Mouse (Mus musculus) frontal cortex, postnatal 14 days (tissue): Measurements from ENCODE around the gene Tec.

Experiments
- DNase-seq, 2 experiments: peaks; one replicate each; pipeline ENCODE4 v3.0.0; 2022; ENCODE audit warnings: low spot score in 2 of 2

Gene Tec

GRCm38 (mm10) chr5:72868091-72868875, at the start of gene Tec:
Gene Tec (minus strand): TSS chr5:72868483.
- peak; percentile 44 to 80 for DNase-seq

DNA sequence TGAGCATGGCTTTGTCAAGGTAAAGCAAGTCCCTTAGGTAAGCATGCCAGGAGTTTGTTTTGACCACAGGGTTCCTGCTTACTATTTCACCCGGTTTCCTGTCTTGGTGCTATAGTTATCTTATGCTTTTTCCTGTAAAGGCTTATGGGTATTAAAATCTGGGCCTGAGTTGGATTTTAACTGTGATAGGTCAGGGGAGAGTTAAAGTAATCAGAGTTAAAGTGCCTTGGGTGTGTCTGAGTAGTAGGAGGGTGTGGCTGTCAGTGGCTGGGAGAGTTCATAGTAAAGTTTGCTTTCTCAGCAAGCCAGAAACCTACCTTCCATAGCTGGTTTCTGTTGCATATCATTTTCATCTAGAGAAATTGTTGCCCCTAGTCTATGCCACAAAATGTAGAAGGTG, 48.6 kb upstream of the Tec start:
- no peak for DNase-seq

GRCm38 (mm10) chr5:72916048-72916447, 47.8 kb upstream of the Tec start:
- DNase-seq, result no peak

DNA sequence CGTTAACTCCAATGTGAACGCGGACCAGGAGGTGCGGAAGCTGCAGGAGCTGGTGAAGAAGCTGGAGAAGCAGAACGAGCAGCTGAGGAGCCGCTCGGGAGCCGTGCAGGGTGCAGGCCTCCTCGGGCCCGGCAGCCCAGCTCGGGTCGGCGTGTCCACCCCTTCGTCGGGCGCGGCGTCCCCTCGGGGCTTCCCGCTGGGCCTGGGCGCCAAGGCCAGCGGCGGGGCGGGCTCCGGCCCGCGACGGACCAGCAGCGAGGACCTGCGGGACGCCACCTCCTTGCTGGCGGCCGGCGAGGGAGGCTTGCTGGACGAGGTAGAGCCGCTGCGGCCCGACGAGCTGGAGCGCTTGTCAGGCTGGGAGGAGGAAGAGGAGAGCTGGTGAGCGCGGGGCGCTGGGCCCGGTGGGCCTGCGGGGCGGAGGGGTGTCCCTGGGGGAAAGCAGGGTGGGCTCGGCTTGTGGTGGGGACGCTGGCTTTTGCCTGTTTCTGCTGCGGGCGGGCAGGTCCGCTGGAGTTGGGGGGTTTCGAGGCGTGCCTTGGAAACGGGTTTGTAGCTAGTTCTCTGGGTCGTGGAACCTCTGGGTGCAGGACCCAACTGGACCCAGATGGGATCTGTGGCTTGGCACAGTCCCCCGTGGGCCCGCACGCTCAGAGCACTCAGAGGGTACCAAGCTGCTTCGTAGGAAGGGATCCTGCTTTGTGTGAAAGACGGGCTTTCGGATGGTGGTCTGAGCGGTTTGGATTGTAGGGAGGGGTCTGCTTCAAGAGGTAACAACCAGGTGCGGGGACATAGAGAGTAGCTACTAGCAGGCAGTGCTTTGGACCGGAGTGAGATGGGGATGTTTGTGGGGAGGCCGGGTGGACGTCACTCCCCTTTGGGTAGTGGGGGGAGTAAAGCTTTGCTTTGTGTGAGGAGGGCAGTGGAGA, 46.6 kb upstream of the Tec start:
- DNase-seq, result peak; percentile 10 to 31

GRCm38 (mm10) chr5:72913648-72914557, 45.6 kb upstream of the Tec start, which contains the start of gene Slain2:
Gene Slain2 (plus strand): TSS chr5:72914304.
- DNase-seq, result peak; percentile 85 to 92

GRCm38 (mm10) chr5:72911284-72911683, 43.0 kb upstream of the Tec start:
- DNase-seq, result no peak

- no peak for DNase-seq
These were observed 42.1 kb upstream of the Tec start for GRCm38 (mm10) chr5:72910373-72910772.

- DNase-seq, result no peak
These were observed 41.1 kb upstream of the Tec start for GRCm38 (mm10) chr5:72909363-72909762.

DNA sequence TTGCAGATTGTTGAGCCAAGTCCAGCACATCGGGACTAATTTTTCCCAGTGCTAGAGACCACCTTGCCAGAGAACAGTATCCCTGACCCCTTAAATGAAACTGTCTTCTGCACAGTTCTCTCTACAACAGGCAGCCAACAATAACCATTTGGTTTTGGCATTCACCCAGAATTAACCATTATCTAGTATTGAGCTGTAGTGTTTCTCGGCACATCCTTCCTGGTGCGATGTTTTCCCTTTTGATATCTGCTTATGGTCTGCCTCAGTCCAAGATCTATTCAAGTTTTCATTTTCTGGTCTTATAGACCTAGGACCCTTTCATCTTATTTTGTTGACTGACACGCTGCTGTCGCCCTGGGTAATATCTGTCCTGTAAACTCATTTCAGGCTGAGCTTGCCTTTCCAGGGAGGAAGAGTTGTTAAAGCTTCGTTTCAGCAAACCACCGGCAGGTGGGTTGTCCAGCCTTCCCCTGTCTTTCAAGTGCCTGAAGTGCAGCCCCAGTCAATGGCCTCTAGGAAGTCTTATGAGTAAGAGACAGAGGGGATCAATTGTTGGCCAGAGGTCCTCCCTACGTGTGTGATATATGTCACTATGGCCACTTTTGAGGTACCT, 40.1 kb upstream of the Tec start:
- DNase-seq, result no peak

GRCm38 (mm10) chr5:72907402-72907801, 39.1 kb upstream of the Tec start:
- no peak for DNase-seq

- DNase-seq, result no peak
These were observed 36.9 kb upstream of the Tec start for GRCm38 (mm10) chr5:72904903-72905790.

DNA sequence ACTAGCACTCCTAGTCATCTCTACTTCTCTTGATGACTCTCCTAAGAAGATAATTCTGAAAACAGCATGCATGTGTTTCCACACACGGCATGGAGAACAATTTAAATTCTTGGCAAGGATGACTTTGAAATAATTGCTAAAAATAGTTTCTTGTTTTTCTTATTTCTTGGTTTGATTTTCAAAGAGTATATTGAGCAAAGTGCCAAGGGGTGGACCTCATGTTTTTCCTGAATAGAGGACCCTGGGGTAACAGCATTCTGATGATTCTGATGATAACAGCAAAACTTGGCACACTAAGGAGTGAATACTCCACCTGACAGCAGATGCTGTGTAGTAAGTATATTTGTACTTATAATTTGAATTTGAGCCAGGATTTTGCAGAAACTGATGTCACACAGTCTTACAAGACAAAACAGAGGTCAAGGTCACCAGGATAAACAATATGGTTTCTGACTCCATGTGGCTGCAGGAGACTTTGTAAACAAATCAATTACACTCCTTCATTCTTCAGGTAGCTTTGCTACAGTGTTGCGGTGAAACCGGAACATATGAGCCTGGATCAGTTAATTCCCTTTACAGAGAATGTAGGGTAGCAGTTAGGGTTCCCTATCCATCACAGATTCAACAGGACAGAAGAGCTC, 34.7 kb upstream of the Tec start:
- no peak for DNase-seq

- DNase-seq, result no peak
These were observed 34.0 kb upstream of the Tec start for GRCm38 (mm10) chr5:72902312-72902711.

- no peak for DNase-seq
These were observed 33.6 kb upstream of the Tec start for GRCm38 (mm10) chr5:72901866-72902265.

GRCm38 (mm10) chr5:72899255-72899654, 31.0 kb upstream of the Tec start:
- no peak for DNase-seq

GRCm38 (mm10) chr5:72897998-72898397, 29.7 kb upstream of the Tec start:
- no peak for DNase-seq

- no peak for DNase-seq
These were observed 28.4 kb upstream of the Tec start for GRCm38 (mm10) chr5:72896478-72897279.

DNA sequence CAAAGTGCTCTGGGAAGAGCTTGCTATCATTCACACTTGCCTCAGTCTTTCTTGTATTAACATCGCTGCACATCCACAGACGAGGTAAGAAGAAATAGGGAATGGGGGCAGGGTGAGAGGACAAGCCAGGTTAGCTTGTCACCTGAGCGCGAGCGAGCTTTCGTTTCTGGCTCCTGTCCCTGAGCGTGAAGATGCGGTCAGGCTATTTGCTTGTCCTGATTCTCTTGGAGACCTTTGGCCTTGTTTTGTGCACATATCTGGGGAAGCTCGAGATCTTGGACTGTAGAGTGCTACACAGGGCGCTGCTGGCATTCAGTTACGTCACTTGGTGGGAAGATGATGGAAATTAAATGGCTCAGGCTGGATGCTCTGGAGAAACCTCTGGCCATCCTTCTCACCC, 27.0 kb upstream of the Tec start:
- DNase-seq, result no peak

DNA sequence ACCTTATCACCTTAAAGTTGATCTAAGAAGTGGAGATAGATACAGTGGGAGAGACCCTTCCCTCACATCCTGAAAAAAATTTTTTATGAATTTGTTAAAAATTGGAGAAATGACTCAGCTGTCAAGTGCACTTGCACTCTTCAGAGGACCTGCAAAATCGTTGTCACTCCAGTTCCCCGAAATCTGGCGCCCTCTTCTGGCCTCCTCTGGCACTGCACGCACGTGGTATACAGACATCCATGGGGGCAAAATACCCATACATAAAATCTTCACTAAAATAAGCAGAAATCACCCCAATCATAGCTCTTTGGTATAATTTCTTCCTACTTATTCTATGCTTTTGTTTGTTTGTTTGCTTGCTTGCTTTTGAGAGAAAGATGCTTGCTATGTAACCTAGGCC, 25.7 kb upstream of the Tec start:
- no peak for DNase-seq
